Mouse (Mus musculus): Measurements from ENCODE around the gene Gpc6. TPM values are rescaled to one million over a fixed set of nuclear protein-coding genes. Genes with fewer than 3 reads are reported as not detected.

The Gpc6 gene
- polyA plus RNA-seq, 1 experiment from 2014 or later, result 32.2 TPM

DNA sequence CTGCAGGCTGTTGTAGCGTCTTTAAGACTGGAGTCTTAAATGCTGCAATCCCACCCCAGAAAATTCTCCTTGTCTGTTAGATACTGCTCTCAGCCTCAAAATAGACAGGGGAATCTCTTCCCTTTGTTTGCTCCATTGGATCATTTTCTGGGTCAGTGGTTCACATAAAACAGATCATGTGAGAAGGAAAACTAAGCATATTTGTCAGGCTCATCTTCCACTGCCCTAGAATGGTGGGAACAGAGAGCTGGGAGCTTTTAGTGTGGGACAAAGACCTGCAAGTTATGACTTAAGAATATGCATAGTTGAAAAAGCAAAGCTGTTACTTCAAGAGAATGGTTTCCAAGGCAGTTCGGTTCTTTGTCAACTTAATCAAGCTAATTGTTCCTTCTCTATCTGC lies 136.4 kb downstream of the Gpc6 start:
- Histone ChIP-seq H3K4me2 (replicated peaks; ENCODE audit: low read depth, low read length) (no peak overlapping the region), H3K27ac (ENCODE audit: low read depth, low read length) (no peak overlapping the region), H3K9me3 (ENCODE audit: control insufficient read depth, low read length) (no peaks in the 10 kb centered on the region), H3K36me3 (ENCODE audit: control insufficient read depth, insufficient read depth, low read length) (no peaks in the 10 kb centered on the region), H3K9ac (ENCODE audit: low read depth, low read length) (no peak overlapping the region), H3K4me3 (ENCODE audit: low read depth, low read length) (no peak overlapping the region), H3K27me3 (ENCODE audit: control insufficient read depth, insufficient read depth, low read length) (no peaks in the 10 kb centered on the region), H3K4me1 (replicated peaks; ENCODE audit: control insufficient read depth, insufficient read depth, low read length) (no peaks in the 10 kb centered on the region)
- DNase-seq (ENCODE audit: low spot score) (no peak), ATAC-seq (ENCODE audit: low FRiP score) (no peak)
- 57% methylated on average over 2 of the region's 2 CpGs for WGBS

DNA sequence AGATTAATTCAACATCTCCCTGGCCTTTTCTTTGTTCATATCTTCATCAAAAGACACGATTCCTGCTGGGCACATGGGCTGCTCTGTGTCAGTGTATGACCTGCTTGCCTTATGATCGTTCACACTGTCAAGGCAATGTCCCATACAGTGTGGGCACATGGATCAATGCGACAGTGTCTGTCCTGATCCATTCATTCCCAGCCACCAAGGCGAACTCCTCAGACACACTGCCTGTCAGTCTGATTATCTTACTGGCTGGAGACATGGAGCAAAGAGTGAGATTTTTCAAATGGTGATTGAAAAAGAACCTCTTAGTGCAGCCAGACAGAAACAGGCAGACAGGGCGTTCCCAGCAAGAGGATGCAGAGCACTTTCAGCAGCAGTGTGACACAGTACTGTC lies 143.1 kb downstream of the Gpc6 start:
- Histone ChIP-seq H3K9ac (ENCODE audit: low read depth, low read length) (no peak overlapping the region), H3K4me3 (ENCODE audit: low read depth, low read length) (no peak overlapping the region), H3K4me1 (replicated peaks; ENCODE audit: control insufficient read depth, insufficient read depth, low read length) (no peaks in the 10 kb centered on the region), H3K36me3 (ENCODE audit: control insufficient read depth, insufficient read depth, low read length) (no peaks in the 10 kb centered on the region), H3K27me3 (ENCODE audit: control insufficient read depth, insufficient read depth, low read length) (no peaks in the 10 kb centered on the region), H3K9me3 (ENCODE audit: control insufficient read depth, low read length) (no peaks in the 10 kb centered on the region), H3K27ac (ENCODE audit: low read depth, low read length) (no peak overlapping the region), H3K4me2 (replicated peaks; ENCODE audit: low read depth, low read length) (no peak overlapping the region)
- WGBS, result 79% methylated on average over 5 of the region's 5 CpGs
- ATAC-seq (ENCODE audit: low FRiP score) (peak; percentile 54; the same call in 1 of the 2 replicates), DNase-seq (ENCODE audit: low spot score) (no peak)

DNA sequence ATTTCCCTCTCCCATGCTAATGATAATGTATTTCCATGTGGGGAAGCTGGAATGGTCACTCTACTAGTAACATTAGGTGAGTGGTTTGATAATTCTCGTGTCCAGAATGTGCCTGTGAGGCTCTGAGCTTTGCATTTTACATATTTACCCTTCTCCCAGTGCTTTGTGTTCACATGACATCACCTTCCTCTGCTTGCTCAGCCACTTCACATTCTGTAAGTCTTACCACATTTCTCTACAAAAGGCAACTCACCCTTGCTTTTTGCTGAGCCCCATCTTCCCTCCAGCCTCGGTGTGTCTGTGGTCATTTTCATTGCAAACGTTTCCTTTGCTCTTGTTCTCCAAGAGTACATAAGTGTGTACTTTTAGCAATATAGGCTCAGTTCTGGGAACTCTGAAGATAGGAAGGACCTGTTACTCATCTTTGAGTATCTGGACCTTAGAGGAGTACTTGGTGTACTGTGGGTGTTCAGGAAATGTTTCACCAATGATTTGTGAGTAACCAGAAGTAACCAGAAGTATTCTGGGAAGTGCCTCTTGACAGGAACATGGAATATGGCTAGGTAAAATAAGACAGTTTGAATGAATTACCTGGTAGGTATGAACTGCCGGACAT lies 145.5 kb downstream of the Gpc6 start:
- Histone ChIP-seq H3K4me3 (ENCODE audit: low read depth, low read length) (no peak overlapping the region), H3K9me3 (ENCODE audit: control insufficient read depth, low read length) (no peaks in the 10 kb centered on the region), H3K4me2 (replicated peaks; ENCODE audit: low read depth, low read length) (no peak overlapping the region), H3K4me1 (replicated peaks; ENCODE audit: control insufficient read depth, insufficient read depth, low read length) (no peaks in the 10 kb centered on the region), H3K27me3 (ENCODE audit: control insufficient read depth, insufficient read depth, low read length) (no peaks in the 10 kb centered on the region), H3K9ac (ENCODE audit: low read depth, low read length) (no peak overlapping the region), H3K27ac (ENCODE audit: low read depth, low read length) (no peak overlapping the region), H3K36me3 (ENCODE audit: control insufficient read depth, insufficient read depth, low read length) (no peaks in the 10 kb centered on the region)
- WGBS, result 95% methylated on average over 4 of the region's 4 CpGs
- DNase-seq (ENCODE audit: low spot score) (no peak), ATAC-seq (ENCODE audit: low FRiP score) (no peak)

DNA sequence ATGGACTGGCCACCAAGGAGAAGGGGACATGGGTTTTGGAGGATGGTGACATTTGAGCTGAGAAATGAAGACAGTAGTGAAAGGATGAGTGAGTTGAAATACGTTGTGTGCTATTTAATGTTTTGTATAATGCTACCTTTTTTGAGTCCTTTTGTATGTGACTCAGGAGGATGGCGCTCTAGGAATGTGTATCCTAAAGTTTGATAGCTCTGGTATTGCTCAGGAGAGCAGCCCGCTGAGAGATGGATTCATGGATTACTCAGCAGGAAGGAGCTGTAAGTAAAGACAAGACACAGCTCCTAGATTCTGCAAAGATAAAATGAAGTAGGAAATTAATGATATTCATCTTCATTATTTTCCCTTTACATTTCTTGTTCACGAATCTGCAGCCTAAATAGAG lies 168.5 kb downstream of the Gpc6 start:
- no peaks in the 10 kb centered on the region for H3K27me3 ChIP-seq (ENCODE audit: control insufficient read depth, insufficient read depth, low read length)
- H3K27ac ChIP-seq (ENCODE audit: low read depth, low read length), result no peak overlapping the region
- H3K4me2 ChIP-seq (replicated peaks; ENCODE audit: low read depth, low read length), result no peak overlapping the region
- DNase-seq (ENCODE audit: low spot score) (no peak), ATAC-seq (ENCODE audit: low FRiP score) (no peak)
- H3K36me3 ChIP-seq (ENCODE audit: control insufficient read depth, insufficient read depth, low read length), result no peaks in the 10 kb centered on the region
- H3K9ac ChIP-seq (ENCODE audit: low read depth, low read length), result no peak overlapping the region
- H3K4me3 ChIP-seq (ENCODE audit: low read depth, low read length), result no peak overlapping the region
- 88% methylated on average over 4 of the region's 4 CpGs for WGBS
- no peaks in the 10 kb centered on the region for H3K4me1 ChIP-seq (replicated peaks; ENCODE audit: control insufficient read depth, insufficient read depth, low read length)
- H3K9me3 ChIP-seq (ENCODE audit: control insufficient read depth, low read length), result no peaks in the 10 kb centered on the region

DNA sequence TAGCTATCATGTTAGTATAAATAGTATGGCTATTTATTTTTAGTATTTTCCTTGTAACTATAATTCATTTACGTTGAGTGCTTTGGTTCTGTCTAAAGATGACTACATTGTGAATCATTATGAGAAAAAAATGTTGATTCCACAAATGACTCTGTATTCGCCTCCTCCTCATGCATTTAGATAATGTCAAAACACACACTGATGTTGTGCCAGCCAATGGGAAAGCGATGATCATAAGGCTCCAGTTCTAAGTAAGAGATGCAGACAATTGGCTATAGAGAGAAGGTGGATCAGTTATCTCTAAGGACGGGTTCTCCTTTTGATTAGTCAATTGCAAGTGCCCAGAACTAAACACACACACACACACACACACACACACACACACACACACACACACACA lies 181.8 kb downstream of the Gpc6 start:
- Histone ChIP-seq H3K36me3 (ENCODE audit: control insufficient read depth, insufficient read depth, low read length) (no peaks in the 10 kb centered on the region), H3K9me3 (ENCODE audit: control insufficient read depth, low read length) (no peaks in the 10 kb centered on the region), H3K27me3 (ENCODE audit: control insufficient read depth, insufficient read depth, low read length) (no peaks in the 10 kb centered on the region), H3K4me2 (replicated peaks; ENCODE audit: low read depth, low read length) (no peak overlapping the region), H3K4me1 (replicated peaks; ENCODE audit: control insufficient read depth, insufficient read depth, low read length) (no peaks in the 10 kb centered on the region), H3K4me3 (ENCODE audit: low read depth, low read length) (no peak overlapping the region), H3K9ac (ENCODE audit: low read depth, low read length) (no peak overlapping the region), H3K27ac (ENCODE audit: low read depth, low read length) (no peak overlapping the region)
- DNase-seq (ENCODE audit: low spot score) (no peak), ATAC-seq (ENCODE audit: low FRiP score) (no peak)
- 88% methylated on average over 4 of the region's 4 CpGs for WGBS

DNA sequence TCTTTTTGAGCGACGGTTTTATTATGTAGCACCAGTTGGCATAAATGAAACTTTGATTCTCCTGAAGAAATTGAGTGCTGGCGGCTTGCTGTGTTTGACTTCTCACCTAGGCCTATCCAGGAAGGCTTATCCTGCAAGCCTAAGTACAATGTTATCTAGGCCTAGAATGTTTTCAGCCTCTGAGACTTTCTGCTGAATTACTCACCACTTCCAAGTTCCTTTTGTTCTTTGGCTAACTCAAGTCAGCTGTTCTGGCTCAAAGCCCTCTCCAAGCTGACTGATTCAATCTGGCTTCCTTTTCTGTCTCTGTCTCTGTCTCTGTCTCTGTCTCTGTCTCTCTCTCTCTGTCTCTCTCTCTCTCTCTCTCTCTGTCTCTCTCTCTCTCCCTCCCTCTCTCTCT lies 188.0 kb downstream of the Gpc6 start:
- H3K27ac ChIP-seq (ENCODE audit: low read depth, low read length), result no peak overlapping the region
- WGBS, result 93% methylated on average over 3 of the region's 3 CpGs
- DNase-seq (ENCODE audit: low spot score), result no peak

DNA sequence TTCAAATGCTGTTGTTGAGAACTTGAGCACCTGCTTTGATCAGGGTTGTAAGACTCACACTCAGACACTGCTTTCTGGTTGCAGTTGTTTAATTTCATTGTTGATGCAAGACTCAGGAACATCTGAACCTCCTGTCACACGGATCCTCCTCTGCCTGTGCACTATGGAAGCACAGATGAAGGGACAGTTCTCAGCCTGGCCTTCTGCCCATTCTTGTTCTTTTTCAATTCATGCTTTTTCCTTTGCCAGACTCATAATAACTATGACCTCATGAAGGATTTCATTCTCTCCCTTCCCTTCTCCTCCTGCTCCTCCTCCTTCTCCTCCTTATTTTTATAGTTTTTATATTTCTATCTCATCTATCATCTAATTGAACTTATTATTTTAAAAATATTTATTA lies 196.9 kb downstream of the Gpc6 start:
- Histone ChIP-seq H3K36me3 (ENCODE audit: control insufficient read depth, insufficient read depth, low read length) (no peaks in the 10 kb centered on the region), H3K27ac (ENCODE audit: low read depth, low read length) (no peak overlapping the region), H3K4me1 (replicated peaks; ENCODE audit: control insufficient read depth, insufficient read depth, low read length) (no peaks in the 10 kb centered on the region), H3K4me3 (ENCODE audit: low read depth, low read length) (no peak overlapping the region), H3K4me2 (replicated peaks; ENCODE audit: low read depth, low read length) (no peak overlapping the region), H3K9ac (ENCODE audit: low read depth, low read length) (no peak overlapping the region), H3K27me3 (ENCODE audit: control insufficient read depth, insufficient read depth, low read length) (no peaks in the 10 kb centered on the region), H3K9me3 (ENCODE audit: control insufficient read depth, low read length) (no peaks in the 10 kb centered on the region)
- ATAC-seq (ENCODE audit: low FRiP score) (no peak), DNase-seq (ENCODE audit: low spot score) (no peak)
- WGBS, result 85% methylated on average over 1 of the region's 1 CpGs

More for the DNA sequence above, 188.0 kb downstream of the Gpc6 start:
- H3K4me2 ChIP-seq (replicated peaks; ENCODE audit: low read depth, low read length), result no peak overlapping the region
- ATAC-seq (ENCODE audit: low FRiP score), result no peak
- no peaks in the 10 kb centered on the region for H3K27me3 ChIP-seq (ENCODE audit: control insufficient read depth, insufficient read depth, low read length)
- H3K9me3 ChIP-seq (ENCODE audit: control insufficient read depth, low read length), result no peaks in the 10 kb centered on the region
- no peak overlapping the region for H3K9ac ChIP-seq (ENCODE audit: low read depth, low read length)
- no peaks in the 10 kb centered on the region for H3K4me1 ChIP-seq (replicated peaks; ENCODE audit: control insufficient read depth, insufficient read depth, low read length)
- no peaks in the 10 kb centered on the region for H3K36me3 ChIP-seq (ENCODE audit: control insufficient read depth, insufficient read depth, low read length)
- no peak overlapping the region for H3K4me3 ChIP-seq (ENCODE audit: low read depth, low read length)

DNA sequence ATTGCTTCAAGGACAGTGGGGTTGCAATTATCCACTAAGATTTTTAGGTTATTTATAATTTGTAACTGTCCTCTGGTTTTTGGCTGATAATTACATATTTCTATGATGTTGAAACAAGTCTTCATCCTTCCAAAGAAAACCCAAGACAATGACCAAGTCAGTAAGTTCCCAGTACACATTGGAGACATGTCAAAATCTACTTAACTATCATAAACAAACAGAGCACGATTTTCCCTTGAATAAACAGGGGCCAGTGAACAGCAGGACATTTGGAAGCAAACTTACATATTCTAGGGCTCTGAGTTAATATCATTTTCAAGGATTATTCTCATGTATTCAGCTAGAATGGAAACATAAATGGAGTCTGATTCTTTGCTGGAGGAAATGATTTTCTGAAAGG lies 205.2 kb downstream of the Gpc6 start:
- no peaks in the 10 kb centered on the region for H3K4me1 ChIP-seq (replicated peaks; ENCODE audit: control insufficient read depth, insufficient read depth, low read length)
- WGBS, result 73% methylated on average over 1 of the region's 1 CpGs
- no peak overlapping the region for H3K27ac ChIP-seq (ENCODE audit: low read depth, low read length)

DNA sequence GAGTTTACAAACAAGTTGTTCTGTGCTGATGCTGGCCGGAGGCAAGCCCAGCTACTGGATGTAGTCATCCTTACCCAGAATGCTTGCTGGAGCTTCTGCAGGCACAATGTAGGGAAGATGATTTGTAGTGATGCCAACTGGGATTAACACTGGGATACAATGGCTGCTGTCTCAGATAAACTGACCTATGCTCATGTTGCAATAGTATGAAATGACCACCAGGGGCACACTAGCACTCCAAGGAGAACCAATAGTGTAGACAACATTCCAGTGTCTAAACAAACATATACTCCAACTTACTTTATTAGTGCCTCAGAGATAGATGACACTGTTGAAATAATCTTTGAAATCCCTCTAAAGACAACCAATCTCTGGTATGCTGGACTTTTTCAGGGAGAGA lies 206.2 kb downstream of the Gpc6 start:
- Histone ChIP-seq H3K9ac (ENCODE audit: low read depth, low read length) (no peak overlapping the region), H3K27ac (ENCODE audit: low read depth, low read length) (no peak overlapping the region), H3K36me3 (ENCODE audit: control insufficient read depth, insufficient read depth, low read length) (no peaks in the 10 kb centered on the region), H3K9me3 (ENCODE audit: control insufficient read depth, low read length) (no peaks in the 10 kb centered on the region), H3K4me2 (replicated peaks; ENCODE audit: low read depth, low read length) (no peak overlapping the region), H3K27me3 (ENCODE audit: control insufficient read depth, insufficient read depth, low read length) (no peaks in the 10 kb centered on the region), H3K4me3 (ENCODE audit: low read depth, low read length) (no peak overlapping the region), H3K4me1 (replicated peaks; ENCODE audit: control insufficient read depth, insufficient read depth, low read length) (no peaks in the 10 kb centered on the region)
- no peak for ATAC-seq (ENCODE audit: low FRiP score)
- no peak for DNase-seq (ENCODE audit: low spot score)
- WGBS, result 91% methylated on average over 1 of the region's 1 CpGs

More for the DNA sequence above, 205.2 kb downstream of the Gpc6 start:
- H3K36me3 ChIP-seq (ENCODE audit: control insufficient read depth, insufficient read depth, low read length), result no peaks in the 10 kb centered on the region
- H3K27me3 ChIP-seq (ENCODE audit: control insufficient read depth, insufficient read depth, low read length), result no peaks in the 10 kb centered on the region
- no peaks in the 10 kb centered on the region for H3K9me3 ChIP-seq (ENCODE audit: control insufficient read depth, low read length)
- H3K4me2 ChIP-seq (replicated peaks; ENCODE audit: low read depth, low read length), result no peak overlapping the region
- DNase-seq (ENCODE audit: low spot score), result no peak
- ATAC-seq (ENCODE audit: low FRiP score), result no peak
- H3K4me3 ChIP-seq (ENCODE audit: low read depth, low read length), result no peak overlapping the region
- H3K9ac ChIP-seq (ENCODE audit: low read depth, low read length), result no peak overlapping the region
